Mouse (Mus musculus): ENCODE data around the gene Rai14. TPM values are rescaled to one million over a fixed set of nuclear protein-coding genes. Genes with fewer than 3 reads are reported as not detected.

Rai14 gene
- polyA plus RNA-seq, 1 experiment from 2014 or later, result 4.8 TPM

DNA sequence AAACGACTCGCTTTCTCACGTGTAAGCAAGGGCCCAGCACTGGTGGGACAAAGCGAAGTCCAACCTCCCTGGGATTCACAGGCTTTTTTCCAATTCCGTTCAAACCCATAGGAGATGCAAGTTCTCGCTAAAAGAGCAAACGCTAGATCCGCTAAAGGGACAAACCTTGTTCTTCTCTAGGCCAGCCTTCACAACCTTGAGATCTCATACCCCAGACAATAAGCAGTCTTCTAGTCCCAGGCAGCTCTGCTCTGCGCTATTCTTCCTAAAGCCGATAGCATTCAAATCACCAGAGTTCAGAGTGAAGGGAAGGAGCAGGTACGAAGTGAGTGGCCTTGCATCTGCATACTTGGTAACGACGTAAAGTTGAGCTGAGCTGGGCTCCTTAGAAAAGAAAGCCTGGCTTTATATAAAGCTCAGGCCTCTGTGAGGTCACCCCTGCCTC, 1.2 kb downstream of the Rai14 start:
- WGBS (ENCODE audit: insufficient replicate concordance), result 31% methylated on average over 13 of the region's 13 CpGs
- TF ChIP-seq EP300 (IDR thresholded peaks at IDR 0.05; ENCODE audit: low read depth) (no peak), CTCF (IDR thresholded peaks at IDR 0.05; ENCODE audit: low read depth) (no peak)
- no peak for ATAC-seq
- Histone ChIP-seq H3K27ac (ENCODE audit: low read depth) (no peak overlapping the region), H3K9ac (replicated peaks) (peak overlapping the region; percentile 64), H3K4me1 (ENCODE audit: insufficient read depth) (0 out of 2 replicates have a peak, but pooled peaks cover 2% of the 10 kb centered on the region), H3K36me3 (replicated peaks; ENCODE audit: insufficient read depth, low read length) (no peaks in the 10 kb centered on the region), H3K4me3 (ENCODE audit: low read depth, low read length) (peak overlapping the region; percentile 59), H3K4me2 (ENCODE audit: low read depth, low read length) (peak overlapping the region; percentile 78), H3K27me3 (ENCODE audit: insufficient read depth, low read length) (no peaks in the 10 kb centered on the region), H3K9me3 (ENCODE audit: low read length) (no peaks in the 10 kb centered on the region)
- no peak for DNase-seq

DNA sequence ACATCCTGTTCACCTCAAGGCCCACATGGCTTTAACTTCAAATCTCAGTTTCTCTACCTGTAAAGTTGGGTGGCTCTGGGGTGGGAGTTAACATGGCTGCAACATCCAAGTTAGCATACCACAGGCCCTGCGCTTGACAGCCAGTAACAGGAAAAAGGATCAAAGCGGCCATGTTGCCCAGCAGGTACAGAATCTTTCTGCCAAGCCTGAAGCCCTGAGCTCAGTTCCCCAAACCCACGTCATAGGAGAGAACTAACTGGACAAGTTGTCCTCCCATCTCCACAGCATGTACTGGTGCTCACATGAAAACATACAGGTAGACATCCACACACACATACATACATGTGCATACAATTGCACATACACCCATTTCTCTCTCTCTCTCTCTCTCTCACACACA, 2.1 kb downstream of the Rai14 start:
- TF ChIP-seq EP300 (IDR thresholded peaks at IDR 0.05; ENCODE audit: low read depth) (no peak), CTCF (IDR thresholded peaks at IDR 0.05; ENCODE audit: low read depth) (no peak)
- no peak for ATAC-seq
- Histone ChIP-seq H3K9ac (replicated peaks) (no peak overlapping the region), H3K36me3 (replicated peaks; ENCODE audit: insufficient read depth, low read length) (no peaks in the 10 kb centered on the region), H3K27me3 (ENCODE audit: insufficient read depth, low read length) (no peaks in the 10 kb centered on the region), H3K9me3 (ENCODE audit: low read length) (no peaks in the 10 kb centered on the region), H3K4me1 (ENCODE audit: insufficient read depth) (0 out of 2 replicates have a peak, but pooled peaks cover 2% of the 10 kb centered on the region), H3K4me2 (ENCODE audit: low read depth, low read length) (peak overlapping the region; percentile 78; the same call in 1 of the 2 replicates), H3K4me3 (ENCODE audit: low read depth, low read length) (no peak overlapping the region), H3K27ac (ENCODE audit: low read depth) (no peak overlapping the region)
- 78% methylated on average over 3 of the region's 3 CpGs for WGBS (ENCODE audit: insufficient replicate concordance)
- DNase-seq, result no peak

DNA sequence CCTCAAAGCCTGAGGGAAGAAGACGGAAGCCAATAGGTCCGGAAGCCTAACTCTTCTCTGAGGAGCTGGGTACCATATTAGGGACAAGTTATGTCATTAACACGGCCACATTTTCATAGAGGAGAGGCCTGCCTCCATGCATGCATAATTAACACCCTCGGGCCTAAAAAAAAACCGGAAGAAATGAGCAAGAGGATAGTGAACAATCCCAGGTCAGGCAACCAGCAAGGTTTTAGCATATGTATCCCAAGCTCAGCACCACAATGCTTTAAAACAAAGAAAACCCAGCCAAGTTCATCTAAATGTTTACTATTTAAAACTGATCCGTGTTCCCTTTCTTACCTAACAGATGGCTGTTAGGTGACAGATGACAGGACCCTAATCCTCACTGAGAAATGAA, 3.2 kb downstream of the Rai14 start:
- Histone ChIP-seq H3K27ac (ENCODE audit: low read depth) (no peak overlapping the region), H3K27me3 (ENCODE audit: insufficient read depth, low read length) (no peaks in the 10 kb centered on the region), H3K4me3 (ENCODE audit: low read depth, low read length) (no peak overlapping the region), H3K9ac (replicated peaks) (no peak overlapping the region), H3K9me3 (ENCODE audit: low read length) (no peaks in the 10 kb centered on the region), H3K36me3 (replicated peaks; ENCODE audit: insufficient read depth, low read length) (no peaks in the 10 kb centered on the region), H3K4me2 (ENCODE audit: low read depth, low read length) (no peak overlapping the region), H3K4me1 (ENCODE audit: insufficient read depth) (0 out of 2 replicates have a peak, but pooled peaks cover 2% of the 10 kb centered on the region)
- TF ChIP-seq CTCF (IDR thresholded peaks at IDR 0.05; ENCODE audit: low read depth), result no peak
- TF ChIP-seq EP300 (IDR thresholded peaks at IDR 0.05; ENCODE audit: low read depth), result no peak
- WGBS (ENCODE audit: insufficient replicate concordance), result 77% methylated on average over 6 of the region's 6 CpGs
- ATAC-seq, result no peak
- no peak for DNase-seq

DNA sequence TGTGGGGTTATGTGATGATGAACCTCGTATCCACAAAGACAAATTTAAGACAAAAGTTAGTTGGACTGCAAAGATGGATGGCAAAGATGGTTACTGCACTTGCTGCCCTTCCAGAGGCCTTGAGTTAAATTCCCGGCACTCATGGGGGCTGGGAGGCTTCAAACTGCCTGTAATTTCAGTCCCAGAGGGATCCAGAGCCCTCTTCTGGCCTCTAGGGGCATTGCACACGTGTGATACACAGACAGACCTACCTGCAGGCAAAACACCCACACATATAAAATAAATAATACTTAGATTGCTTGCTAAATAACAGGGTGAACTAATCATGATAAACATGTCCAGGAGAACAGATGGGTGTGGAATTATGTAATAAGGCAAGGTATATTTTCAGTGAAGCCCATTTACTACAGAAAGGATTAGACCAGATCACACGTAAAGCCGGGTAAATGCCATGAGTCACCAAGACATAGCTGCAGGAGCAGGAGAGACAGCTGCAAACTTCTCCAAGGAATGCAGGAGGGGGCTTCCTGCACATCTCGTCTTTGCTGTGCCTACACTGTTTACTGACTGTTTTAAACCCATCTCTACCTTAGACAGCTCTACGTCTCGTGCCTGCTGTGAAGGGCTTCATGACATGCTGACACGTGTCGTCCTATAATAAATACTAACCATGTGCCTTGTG, 5.7 kb downstream of the Rai14 start:
- ATAC-seq (no peak), DNase-seq (no peak)
- TF ChIP-seq CTCF (IDR thresholded peaks at IDR 0.05; ENCODE audit: low read depth) (peak; percentile 44), EP300 (IDR thresholded peaks at IDR 0.05; ENCODE audit: low read depth) (no peak)
- no peaks in the 10 kb centered on the region for H3K27me3 ChIP-seq (ENCODE audit: insufficient read depth, low read length)
- no peak overlapping the region for H3K4me3 ChIP-seq (ENCODE audit: low read depth, low read length)
- H3K27ac ChIP-seq (ENCODE audit: low read depth), result no peak overlapping the region
- 0 out of 2 replicates have a peak, but pooled peaks cover 2% of the 10 kb centered on the region for H3K4me1 ChIP-seq (ENCODE audit: insufficient read depth)
- no peak overlapping the region for H3K9ac ChIP-seq (replicated peaks)
- 88% methylated on average over 10 of the region's 10 CpGs for WGBS (ENCODE audit: insufficient replicate concordance)
- H3K9me3 ChIP-seq (ENCODE audit: low read length), result no peaks in the 10 kb centered on the region
- H3K36me3 ChIP-seq (replicated peaks; ENCODE audit: insufficient read depth, low read length), result no peaks in the 10 kb centered on the region
- no peak overlapping the region for H3K4me2 ChIP-seq (ENCODE audit: low read depth, low read length)

DNA sequence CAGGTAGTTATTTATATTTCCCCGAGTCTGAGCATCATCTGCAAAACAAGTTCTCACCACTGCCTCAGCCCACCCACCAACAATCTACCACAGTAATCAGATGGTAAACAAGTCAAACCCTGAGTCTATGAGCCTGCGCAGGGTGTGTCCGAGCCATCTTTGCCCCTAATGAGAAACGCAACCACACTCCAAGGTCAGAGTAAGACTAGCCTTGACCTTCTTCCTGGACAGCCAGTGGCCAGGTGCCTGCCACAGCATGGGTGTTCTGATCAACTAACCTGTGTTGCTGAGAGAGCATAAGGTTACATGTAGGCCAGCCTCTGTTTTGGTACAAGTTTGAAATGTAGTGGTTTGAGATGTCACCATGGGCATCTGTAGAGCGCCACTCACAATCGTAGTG, 7.3 kb downstream of the Rai14 start:
- ATAC-seq, result no peak
- TF ChIP-seq CTCF (IDR thresholded peaks at IDR 0.05; ENCODE audit: low read depth), result no peak
- no peak overlapping the region for H3K27ac ChIP-seq (ENCODE audit: low read depth)
- WGBS (ENCODE audit: insufficient replicate concordance), result 84% methylated on average over 6 of the region's 6 CpGs
- no peak overlapping the region for H3K4me2 ChIP-seq (ENCODE audit: low read depth, low read length)
- no peak for DNase-seq
- no peaks in the 10 kb centered on the region for H3K27me3 ChIP-seq (ENCODE audit: insufficient read depth, low read length)
- H3K4me1 ChIP-seq (ENCODE audit: insufficient read depth), result 0 out of 2 replicates have a peak, but pooled peaks cover 2% of the 10 kb centered on the region
- H3K9ac ChIP-seq (replicated peaks), result no peak overlapping the region
- no peaks in the 10 kb centered on the region for H3K9me3 ChIP-seq (ENCODE audit: low read length)
- H3K4me3 ChIP-seq (ENCODE audit: low read depth, low read length), result no peak overlapping the region
- H3K36me3 ChIP-seq (replicated peaks; ENCODE audit: insufficient read depth, low read length), result no peaks in the 10 kb centered on the region

DNA sequence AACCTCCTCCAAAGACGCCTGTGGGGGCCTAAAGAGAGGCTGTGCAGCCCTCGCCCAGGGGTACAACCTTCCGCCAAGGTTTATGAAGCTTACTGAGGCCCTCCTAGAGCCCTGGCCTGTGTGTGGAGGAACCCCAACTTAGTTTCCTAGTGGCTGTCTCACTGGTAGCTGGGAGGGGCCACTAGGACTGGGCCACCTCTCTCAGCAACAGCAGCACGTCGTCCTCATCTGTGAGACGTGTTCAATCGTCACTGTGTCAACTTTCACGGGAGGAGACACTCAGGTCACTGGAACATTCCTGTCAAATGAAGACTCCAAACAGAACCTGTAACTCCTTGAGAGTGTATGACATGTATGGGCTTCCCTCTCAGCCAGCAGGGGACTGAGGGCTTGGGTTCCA, 8.0 kb downstream of the Rai14 start:
- 78% methylated on average over 8 of the region's 8 CpGs for WGBS (ENCODE audit: insufficient replicate concordance)
- H3K9me3 ChIP-seq (ENCODE audit: low read length), result no peaks in the 10 kb centered on the region
- H3K36me3 ChIP-seq (replicated peaks; ENCODE audit: insufficient read depth, low read length), result no peaks in the 10 kb centered on the region
- H3K4me2 ChIP-seq (ENCODE audit: low read depth, low read length), result no peak overlapping the region
- no peak for DNase-seq
- H3K27me3 ChIP-seq (ENCODE audit: insufficient read depth, low read length), result no peaks in the 10 kb centered on the region
- no peak for ATAC-seq
- no peak overlapping the region for H3K4me3 ChIP-seq (ENCODE audit: low read depth, low read length)
- TF ChIP-seq CTCF (IDR thresholded peaks at IDR 0.05; ENCODE audit: low read depth), result no peak
- no peak for TF ChIP-seq EP300 (IDR thresholded peaks at IDR 0.05; ENCODE audit: low read depth)
- no peak overlapping the region for H3K9ac ChIP-seq (replicated peaks)
- no peak overlapping the region for H3K27ac ChIP-seq (ENCODE audit: low read depth)
- H3K4me1 ChIP-seq (ENCODE audit: insufficient read depth), result no peaks in the 10 kb centered on the region

Measured in liver, postnatal 0 days (tissue).